Comparison of ENCODE assay signal across 8 mouse cellular contexts in the genomic region with DNA sequence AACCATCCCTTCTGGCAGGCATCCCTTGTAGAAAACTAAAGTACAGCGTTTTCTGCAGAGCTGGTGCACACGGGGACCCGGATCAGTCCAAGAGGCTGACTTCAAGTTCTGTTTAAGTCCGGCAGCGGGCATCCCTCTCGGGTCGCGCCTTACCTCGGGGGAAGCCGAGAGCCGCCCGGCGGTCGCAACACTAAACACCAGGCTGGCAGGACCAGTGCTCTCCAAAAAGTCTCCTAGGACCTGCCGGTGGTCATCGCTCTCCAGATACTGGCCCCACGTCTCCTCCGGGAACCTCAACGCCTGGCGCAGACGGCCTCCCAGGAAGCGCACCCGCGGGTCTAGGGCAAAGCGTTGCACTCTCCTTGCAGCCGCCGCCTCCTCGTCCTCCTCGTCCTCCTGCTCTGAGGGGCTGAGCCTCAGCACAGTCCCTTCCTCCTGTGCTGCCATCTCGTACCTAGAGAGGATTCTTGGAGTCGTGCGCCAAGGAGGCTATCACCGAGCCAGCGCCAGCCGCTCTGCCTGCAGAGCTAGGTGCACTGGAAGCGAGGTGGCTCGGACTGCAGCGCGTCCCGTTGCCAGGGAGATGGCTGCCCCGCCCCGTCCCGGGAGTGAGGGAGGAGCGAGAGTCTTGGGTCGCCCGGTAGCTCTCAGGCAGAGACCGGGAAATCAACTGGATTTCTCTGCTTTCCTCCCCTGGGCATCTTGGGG. TPM values are rescaled to one million over a fixed set of nuclear protein-coding genes. Genes with fewer than 3 reads are reported as not detected.
DNase-seq lines count a peak whose midpoint lies in the region; ATAC-seq and TF ChIP-seq lines count a peak whose summit lies in the region.

A gene (minus strand): TSS at position 658 of the 708 bp plus-strand sequence.

- TF ChIP-seq CTCF in ES-Bruce4 (IDR thresholded peaks at IDR 0.05; ENCODE audit: low read depth, low read length): no peak
- no peak for TF ChIP-seq CTCF in testis, adult 2 months (IDR thresholded peaks at IDR 0.05; ENCODE audit: control insufficient read depth, insufficient read depth, insufficient replicate concordance, low read depth, low read length)

- no peak for TF ChIP-seq POLR2A in ES-Bruce4 (IDR thresholded peaks at IDR 0.05; ENCODE audit: insufficient read depth, low read length)
- no peak for TF ChIP-seq POLR2A in testis, adult 2 months (IDR thresholded peaks at IDR 0.05; ENCODE audit: control insufficient read depth, low read depth, low read length)

- no peaks in the 10 kb centered on the region for H3K9me3 ChIP-seq in ES-Bruce4 (replicated peaks; ENCODE audit: control insufficient read depth, insufficient read depth, low read length, poor library complexity, severe bottlenecking)
- H3K9me3 ChIP-seq in forebrain, embryonic 14.5 days (replicated peaks; ENCODE audit: control insufficient read depth, low read length): no peaks in the 10 kb centered on the region
- H3K9me3 ChIP-seq in liver, embryonic 16.5 days (replicated peaks; ENCODE audit: control insufficient read depth, low read length): no peaks in the 10 kb centered on the region
- H3K9me3 ChIP-seq in neural tube, embryonic 13.5 days: no peaks in the 10 kb centered on the region

- ATAC-seq in forebrain, embryonic 14.5 days: peak; percentile 98
- ATAC-seq in liver, embryonic 16.5 days (ENCODE audit: low read depth): peak; percentile 95
- peak; percentile 98 for ATAC-seq in neural tube, embryonic 13.5 days (ENCODE audit: low read depth)

- peak within 1 kb of the TSS; percentile 95 for H3K4me2 ChIP-seq in forebrain, embryonic 14.5 days (ENCODE audit: low read length)
- peak within 1 kb of the TSS; percentile 54 for H3K4me2 ChIP-seq in liver, embryonic 16.5 days (ENCODE audit: low read depth, low read length)
- H3K4me2 ChIP-seq in neural tube, embryonic 13.5 days: peak within 1 kb of the TSS; percentile 93

- H3K9ac ChIP-seq in ES-Bruce4 (ENCODE audit: low read depth, poor library complexity, severe bottlenecking): 0 out of 2 replicates have a peak within 1 kb of the TSS, but pooled peaks have one; percentile 35
- peak within 1 kb of the TSS; percentile 47 for H3K9ac ChIP-seq in forebrain, embryonic 14.5 days (ENCODE audit: low read length)
- H3K9ac ChIP-seq in liver, embryonic 16.5 days (ENCODE audit: low read depth, low read length): no peak within 1 kb of the TSS
- peak within 1 kb of the TSS; percentile 61 for H3K9ac ChIP-seq in neural tube, embryonic 13.5 days

- H3K4me1 ChIP-seq in ES-Bruce4 (ENCODE audit: control insufficient read depth, insufficient read depth, low read length): no peaks in the 10 kb centered on the region
- H3K4me1 ChIP-seq in forebrain, embryonic 14.5 days (ENCODE audit: control insufficient read depth, insufficient read depth, low read length): peaks cover 3% of the 10 kb centered on the region; the same call in 1 of the 2 replicates
- H3K4me1 ChIP-seq in liver, embryonic 16.5 days (ENCODE audit: control insufficient read depth, low read depth, low read length): no peaks in the 10 kb centered on the region
- H3K4me1 ChIP-seq in neural tube, embryonic 13.5 days (replicated peaks): peaks cover 11% of the 10 kb centered on the region
- H3K4me1 ChIP-seq in testis, adult 2 months (ENCODE audit: control insufficient read depth, insufficient read depth, low read length): peaks cover 4% of the 10 kb centered on the region

- intact Hi-C loops in heart, postnatal 10 days (cut with DNase I): loop anchor here (5.0 to 10.0 kb wide), 2 partner anchors 104 to 656 kb away; a partner anchor contains a TSS

- TF ChIP-seq EP300 in ES-Bruce4 (IDR thresholded peaks at IDR 0.05; ENCODE audit: insufficient read depth, low read depth, low read length): no peak

- peak; percentile 85 for DNase-seq in cerebellum, adult 11-12 months
- DNase-seq in forebrain, embryonic 14.5 days (ENCODE audit: low spot score): peak; percentile 82
- peak; percentile 66 to 71 for DNase-seq in heart, postnatal 10 days
- DNase-seq in kidney, postnatal 36 days: peak; percentile 81 to 91

- peak within 1 kb of the TSS; percentile 90 for H3K4me3 ChIP-seq in ES-Bruce4 (ENCODE audit: low read depth, low read length)
- H3K4me3 ChIP-seq in forebrain, embryonic 14.5 days (ENCODE audit: low read depth, low read length): peak within 1 kb of the TSS; percentile 45
- peak within 1 kb of the TSS; percentile 52 for H3K4me3 ChIP-seq in liver, embryonic 16.5 days (ENCODE audit: low read depth, low read length)
- H3K4me3 ChIP-seq in neural tube, embryonic 13.5 days: peak within 1 kb of the TSS; percentile 50
- H3K4me3 ChIP-seq in testis, adult 2 months (ENCODE audit: control insufficient read depth, low read depth, low read length): peak within 1 kb of the TSS; percentile 77

- under 1% methylated on average over 47 of the region's 47 CpGs for WGBS in forebrain, embryonic 14.5 days
- under 1% methylated on average over 47 of the region's 47 CpGs for WGBS in liver, embryonic 16.5 days (ENCODE audit: insufficient replicate concordance)
- under 1% methylated on average over 47 of the region's 47 CpGs for WGBS in neural tube, embryonic 13.5 days

- no peak within 1 kb of the TSS for H3K27ac ChIP-seq in ES-Bruce4 (ENCODE audit: insufficient read depth, low read length)
- no peak within 1 kb of the TSS for H3K27ac ChIP-seq in forebrain, embryonic 14.5 days (ENCODE audit: low read depth, low read length)
- H3K27ac ChIP-seq in liver, embryonic 16.5 days (ENCODE audit: low read length): no peak within 1 kb of the TSS
- no peak within 1 kb of the TSS for H3K27ac ChIP-seq in neural tube, embryonic 13.5 days (replicated peaks)
- no peak within 1 kb of the TSS for H3K27ac ChIP-seq in testis, adult 2 months (ENCODE audit: control insufficient read depth, insufficient read depth, low read depth, low read length)

- H3K27me3 ChIP-seq in ES-Bruce4 (ENCODE audit: control insufficient read depth, insufficient read depth, low read length, poor library complexity, severe bottlenecking): no peaks in the 10 kb centered on the region; the same call in 1 of the 2 replicates
- peaks cover 27% of the 10 kb centered on the region for H3K27me3 ChIP-seq in forebrain, embryonic 14.5 days (replicated peaks; ENCODE audit: control insufficient read depth, insufficient read depth, low read length)
- H3K27me3 ChIP-seq in liver, embryonic 16.5 days (ENCODE audit: control insufficient read depth, insufficient read depth, low read depth, low read length): peaks cover 28% of the 10 kb centered on the region
- peaks cover 73% of the 10 kb centered on the region for H3K27me3 ChIP-seq in neural tube, embryonic 13.5 days
- H3K27me3 ChIP-seq in testis, adult 2 months (ENCODE audit: control insufficient read depth, insufficient read depth, low read length): no peaks in the 10 kb centered on the region

- H3K36me3 ChIP-seq in ES-Bruce4 (ENCODE audit: control insufficient read depth, insufficient read depth, low read length, poor library complexity, severe bottlenecking): no peaks in the 10 kb centered on the region
- no peaks in the 10 kb centered on the region for H3K36me3 ChIP-seq in forebrain, embryonic 14.5 days (ENCODE audit: control insufficient read depth, insufficient read depth, low read length)
- no peaks in the 10 kb centered on the region for H3K36me3 ChIP-seq in liver, embryonic 16.5 days (ENCODE audit: control insufficient read depth, insufficient read depth)
- no peaks in the 10 kb centered on the region for H3K36me3 ChIP-seq in neural tube, embryonic 13.5 days
- no peaks in the 10 kb centered on the region for H3K36me3 ChIP-seq in testis, adult 2 months (ENCODE audit: control insufficient read depth, insufficient read depth, low read length)

RNA-seq across cellular contexts. Expression of the gene that starts here (rescaled TPM):
- 0.07 TPM in 1 of 2 replicates, not detected in the other for polyA plus RNA-seq in ES-Bruce4 (2011; ENCODE audit: insufficient read depth, insufficient read length, low read depth, missing spikeins)
- 0.11 and 0.15 TPM in 2 replicates for polyA plus RNA-seq in forebrain, embryonic 14.5 days (2014; fragmentation: Nextera tagmentation; extraction: Ambion mirVana)
- not detected for total RNA-seq in heart, postnatal 10 days (2021)
- 0.06 and 0.17 TPM in 2 replicates for polyA plus RNA-seq in liver, embryonic 16.5 days (2015; fragmentation: Nextera tagmentation; extraction: Ambion mirVana)
- polyA plus RNA-seq in neural tube, embryonic 13.5 days (2015; fragmentation: Nextera tagmentation; extraction: Ambion mirVana): 0.10 and 0.11 TPM in 2 replicates
- polyA plus RNA-seq in testis, adult 2 months (2012; rRNA removed): 0.22 and 0.87 TPM in 2 replicates

Comparison
In these comparisons a context has a peak if more than half of its experiments do, and no peak if none do; other contexts are left out.
1. Peak in DNase-seq, ATAC-seq, H3K4me3 ChIP-seq, H3K9ac ChIP-seq and H3K4me2 ChIP-seq in forebrain, embryonic 14.5 days; RNA of the gene not detected or under 1 TPM.
2. Peak in DNase-seq in heart, postnatal 10 days; RNA of the gene not detected or under 1 TPM.
3. Peak in ATAC-seq, H3K4me3 ChIP-seq and H3K4me2 ChIP-seq in liver, embryonic 16.5 days; RNA of the gene not detected or under 1 TPM.
4. Peak in ATAC-seq, H3K4me3 ChIP-seq, H3K9ac ChIP-seq and H3K4me2 ChIP-seq in neural tube, embryonic 13.5 days; RNA of the gene not detected or under 1 TPM.